Mouse (Mus musculus): ENCODE data around the gene Fpgs.

Fpgs gene

DNA sequence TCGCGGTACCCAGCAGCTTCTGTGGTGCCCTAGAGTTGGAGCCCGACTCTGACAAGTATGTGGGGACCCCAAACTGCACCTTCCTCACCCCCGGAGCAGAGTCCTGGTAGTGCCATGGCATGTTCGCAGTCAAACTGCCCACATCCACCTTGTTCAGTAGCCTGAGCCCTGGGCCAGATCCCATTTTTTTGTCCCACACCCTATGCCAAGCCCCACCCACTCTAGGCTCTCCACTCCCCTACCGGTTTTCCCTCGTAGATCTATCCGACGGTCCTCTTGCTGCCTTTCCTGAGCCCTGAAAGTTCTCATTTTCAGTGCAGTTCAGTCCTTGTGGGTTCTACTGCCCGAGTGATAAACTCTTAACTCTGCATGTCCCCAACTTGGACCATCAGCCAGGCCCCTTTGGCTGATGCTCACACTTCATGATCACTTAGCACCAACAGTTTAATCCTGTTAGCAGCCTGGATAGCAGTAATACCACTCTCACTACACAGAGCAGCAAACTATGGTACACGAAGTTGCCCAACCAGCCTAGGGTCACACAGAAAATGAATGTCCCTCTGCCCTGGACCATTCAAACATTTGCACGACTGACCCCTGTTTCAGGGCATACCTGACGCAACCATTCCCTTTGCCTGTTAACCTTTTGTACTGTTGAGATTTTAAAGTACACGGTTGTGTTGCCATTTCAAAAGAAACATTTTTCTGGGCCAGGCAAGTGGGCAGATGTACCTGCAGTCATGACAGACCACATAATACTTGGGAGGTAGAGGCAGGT lies 2.8 kb downstream of the Fpgs start:
- no peak for DNase-seq (ENCODE audit: low spot score in 2 of 2)

GRCm38 (mm10) chr2:32699680-32700079 lies 4.3 kb downstream of the Fpgs start:
- no peak for DNase-seq (ENCODE audit: low spot score in 2 of 2)

GRCm38 (mm10) chr2:32694691-32695090 lies 9.3 kb downstream of the Fpgs start:
- DNase-seq (ENCODE audit: low spot score in 2 of 2), result no peak

- peak; percentile 92 to 95 for DNase-seq (ENCODE audit: low spot score in 2 of 2)
Measured at GRCm38 (mm10) chr2:32693823-32694411, 10.0 kb downstream of the Fpgs start.

DNA sequence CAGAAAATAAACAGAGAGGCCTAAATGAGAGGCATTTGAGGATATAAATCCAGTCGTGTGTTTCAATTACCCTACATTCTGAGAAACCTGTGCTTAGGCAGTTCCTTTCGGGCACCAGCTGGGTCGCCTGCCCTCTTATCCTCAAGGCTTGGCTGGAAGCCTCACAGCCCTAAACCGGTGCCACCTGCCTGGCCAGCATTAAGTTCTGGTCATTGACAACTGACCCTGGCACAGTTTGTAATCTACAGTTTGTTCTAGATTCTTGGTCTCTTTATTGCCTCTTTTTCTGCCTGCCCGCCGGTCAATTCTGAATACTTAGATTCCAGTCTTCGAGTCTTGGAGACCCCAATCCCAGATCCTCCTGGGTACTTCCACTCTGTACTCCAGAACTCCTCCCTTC lies 10.7 kb downstream of the Fpgs start:
- no peak for DNase-seq (ENCODE audit: low spot score in 2 of 2)

DNA sequence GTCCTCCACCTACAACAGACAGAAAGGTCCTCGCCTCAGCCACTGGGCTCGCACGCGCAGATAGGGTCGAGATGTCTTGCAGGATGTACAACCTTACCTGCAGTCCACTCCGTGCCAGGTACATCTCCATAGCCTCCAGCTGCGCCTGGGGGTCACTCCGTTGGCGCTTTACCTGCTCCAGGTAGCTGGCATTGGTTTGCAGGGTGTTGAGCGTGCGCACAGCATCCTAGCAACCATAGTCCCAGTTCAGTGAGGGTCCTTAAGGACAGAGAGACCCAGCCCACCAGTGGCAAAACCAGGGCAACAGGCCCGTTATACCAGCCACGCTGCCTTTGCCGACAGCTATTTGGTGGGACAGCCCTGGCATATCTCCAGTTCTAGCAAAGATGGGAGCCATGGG lies 11.4 kb downstream of the Fpgs start:
- no peak for DNase-seq (ENCODE audit: low spot score in 2 of 2)

GRCm38 (mm10) chr2:32691041-32691440 lies 12.9 kb downstream of the Fpgs start:
- DNase-seq (ENCODE audit: low spot score in 2 of 2), result no peak

DNA sequence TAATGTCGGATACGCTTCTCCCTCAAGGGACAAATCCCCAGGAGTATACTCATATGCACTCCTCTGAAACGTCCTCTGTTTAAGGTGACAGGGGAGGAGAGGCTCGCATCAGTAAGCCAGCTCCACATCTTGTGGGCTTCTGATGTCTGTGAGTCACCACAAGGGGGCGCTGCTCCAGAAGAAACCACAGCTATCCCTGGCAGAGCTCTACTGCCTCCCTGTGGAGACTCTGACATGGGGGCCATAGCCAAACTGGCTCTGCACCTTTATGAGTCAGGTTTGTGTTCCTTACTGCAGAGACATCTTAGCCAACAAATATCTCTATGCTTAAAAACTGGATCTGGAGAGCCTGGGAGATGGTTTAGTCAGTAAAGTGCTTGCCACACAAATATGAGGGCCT lies 14.5 kb downstream of the Fpgs start:
- peak; percentile 92 to 94 for DNase-seq (ENCODE audit: low spot score in 2 of 2)

GRCm38 (mm10) chr2:32687562-32687961 lies 16.4 kb downstream of the Fpgs start:
- DNase-seq (ENCODE audit: low spot score in 2 of 2), result no peak

DNA sequence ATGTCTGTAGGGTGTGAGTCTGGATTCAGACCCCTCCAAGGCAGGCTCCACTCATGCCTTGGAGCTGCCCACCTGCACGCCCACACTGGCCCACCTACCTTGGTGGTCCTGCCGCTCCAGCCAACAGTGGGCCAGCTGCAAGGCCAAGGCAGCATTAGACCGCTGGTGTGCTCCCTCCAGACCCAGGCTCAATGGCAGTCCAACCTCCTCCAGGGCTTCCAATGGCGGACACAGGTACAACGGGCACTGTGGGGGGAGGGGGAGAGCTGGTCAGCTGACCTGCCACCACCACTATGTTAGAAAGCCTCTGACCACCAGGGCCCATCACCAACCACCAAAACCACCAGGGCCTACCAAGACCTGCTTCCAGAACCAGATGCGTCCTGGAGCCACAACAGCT lies 17.3 kb downstream of the Fpgs start:
- no peak for DNase-seq (ENCODE audit: low spot score in 2 of 2)

- no peak for DNase-seq (ENCODE audit: low spot score in 2 of 2)
Measured at GRCm38 (mm10) chr2:32685807-32686206, 18.1 kb downstream of the Fpgs start.

- DNase-seq (ENCODE audit: low spot score in 2 of 2), result no peak
Measured at GRCm38 (mm10) chr2:32684681-32685428, 19.1 kb downstream of the Fpgs start.

DNA sequence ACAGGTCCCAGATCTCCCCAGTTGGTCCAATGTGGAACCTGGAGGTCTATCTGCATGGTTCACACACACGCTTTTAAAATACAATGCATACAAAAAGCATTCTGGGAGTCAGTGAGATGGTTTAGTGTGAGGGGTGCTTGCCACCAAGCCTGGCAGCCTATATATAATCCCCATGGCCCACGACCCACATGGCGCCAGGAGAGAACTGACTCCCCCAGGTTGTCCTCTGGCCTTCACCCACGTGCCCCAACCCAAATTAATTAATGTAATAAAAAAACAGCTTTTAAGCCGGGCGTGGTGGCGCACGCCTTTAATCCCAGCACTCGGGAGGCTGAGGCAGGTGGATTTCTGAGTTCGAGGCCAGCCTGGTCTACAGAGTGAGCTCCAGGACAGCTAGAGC lies 20.2 kb downstream of the Fpgs start:
- DNase-seq (ENCODE audit: low spot score in 2 of 2), result no peak

- DNase-seq (ENCODE audit: low spot score in 2 of 2), result no peak
Measured at GRCm38 (mm10) chr2:32682721-32683417, 21.1 kb downstream of the Fpgs start.

- DNase-seq (ENCODE audit: low spot score in 2 of 2), result no peak
Measured at GRCm38 (mm10) chr2:32681754-32682153, 22.2 kb downstream of the Fpgs start.

DNA sequence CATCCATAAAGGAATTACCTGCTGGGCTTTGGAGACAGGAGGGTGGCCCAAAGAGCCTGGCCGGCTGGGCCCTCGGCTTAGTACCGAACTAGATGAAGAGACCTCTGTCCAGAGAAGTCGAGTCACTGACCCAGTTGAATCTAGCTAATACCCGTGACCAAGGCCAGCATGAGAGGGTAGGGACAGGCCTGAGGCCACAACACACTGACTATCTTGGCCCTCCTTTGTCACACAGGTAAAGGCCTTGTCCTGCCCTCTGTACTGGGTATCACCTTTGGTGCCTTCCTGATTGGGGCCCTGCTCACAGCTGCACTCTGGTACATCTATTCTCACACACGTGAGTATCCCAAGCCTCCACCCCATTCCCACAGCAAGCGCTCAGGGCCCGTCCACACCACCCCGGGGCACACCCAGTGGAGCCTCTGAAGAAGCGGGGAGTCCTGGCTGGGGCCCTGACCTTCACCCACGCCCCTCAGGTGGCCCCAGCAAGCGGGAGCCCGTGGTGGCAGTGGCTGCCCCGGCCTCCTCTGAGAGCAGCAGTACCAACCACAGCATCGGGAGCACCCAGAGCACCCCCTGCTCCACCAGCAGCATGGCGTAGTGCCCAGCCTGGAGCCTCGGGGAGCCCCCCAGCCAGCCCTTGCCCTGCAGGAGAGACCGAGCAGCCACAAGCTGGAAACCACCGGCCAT lies 22.8 kb downstream of the Fpgs start:
- no peak for DNase-seq (ENCODE audit: low spot score in 2 of 2)

- DNase-seq (ENCODE audit: low spot score in 2 of 2), result peak; percentile 68 to 73
Measured at GRCm38 (mm10) chr2:32680051-32680451, 23.9 kb downstream of the Fpgs start.

GRCm38 (mm10) chr2:32677683-32678082 lies 26.3 kb downstream of the Fpgs start:
- DNase-seq (ENCODE audit: low spot score in 2 of 2), result no peak

DNA sequence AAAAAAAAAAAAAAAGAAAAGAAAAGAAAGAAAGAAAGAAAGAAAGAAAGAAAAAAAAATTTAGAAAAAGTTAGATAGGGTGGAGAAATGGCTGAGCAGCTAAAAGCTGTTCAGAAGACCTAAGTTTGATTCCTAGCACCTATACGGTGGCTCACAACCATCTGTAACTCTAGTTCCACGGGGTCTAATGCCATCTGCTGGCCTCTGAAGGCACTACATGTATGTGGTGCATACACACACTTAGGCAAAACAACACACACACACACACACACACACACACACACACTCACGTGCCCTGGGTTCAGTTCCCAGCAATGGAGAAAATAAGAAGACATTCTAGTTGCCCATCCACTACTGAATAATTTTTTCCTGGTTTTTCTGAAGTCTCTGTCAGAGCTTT lies 27.1 kb downstream of the Fpgs start:
- no peak for DNase-seq (ENCODE audit: low spot score in 2 of 2)

GRCm38 (mm10) chr2:32673176-32673917 lies 30.6 kb downstream of the Fpgs start:
- no peak for DNase-seq (ENCODE audit: low spot score in 2 of 2)
